Mouse (Mus musculus) small intestine, adult 2 months (tissue): ENCODE measurements at regions not wholly inside any gene's neighbourhood (a gene's known extent, or its start where the extent isn't known, plus 50 kb on each side); places are given as distances from the start of the nearest gene placed in this dataset.

Source experiments
- CTCF ChIP-seq: fragments of 200-500 bp; IDR thresholded peaks from 2 replicates; pipeline ENCODE4 v1.5.1; 2012; ENCODE audit warnings: low read depth, mild to moderate bottlenecking, control low read depth, inconsistent platforms, low read length, moderate library complexity, mixed read lengths; ENCODE audit not compliant: insufficient replicate concordance, insufficient read length; ENCODE audit errors: extremely low read depth
- POLR2A ChIP-seq: fragments of 200-500 bp; IDR thresholded peaks from 2 replicates; pipeline ENCODE4 v1.6.1; 2012; ENCODE audit warnings: low read depth, mild to moderate bottlenecking, control low read depth, inconsistent platforms, low read length, moderate library complexity

- TF ChIP-seq CTCF (no peak), POLR2A (no peak)
Measured at GRCm38 (mm10) chr15:86917891-86918290, 626.2 kb upstream of the Fam19a5 start.
